Mouse (Mus musculus): ENCODE data around the gene D5Ertd579e.

The D5Ertd579e gene

DNA sequence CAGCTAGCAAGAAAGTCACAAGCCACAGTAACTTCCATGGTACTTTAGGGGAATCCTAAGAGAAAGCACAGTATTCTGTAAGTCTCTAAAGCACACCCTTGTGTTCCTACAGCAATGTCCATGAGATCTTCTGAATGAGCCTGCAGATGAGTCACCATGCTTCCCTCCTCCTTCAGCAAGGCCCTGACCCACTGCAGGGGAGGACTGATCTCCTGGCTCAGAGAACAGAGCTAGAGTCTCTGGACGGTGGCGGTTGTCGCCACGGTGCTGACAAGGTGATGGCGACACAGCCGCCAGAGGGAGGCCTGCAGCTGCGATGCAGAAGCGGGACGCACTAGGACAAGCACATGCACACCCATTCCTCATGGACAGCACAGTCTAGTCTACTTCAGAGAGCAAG lies 93.8 kb downstream of the D5Ertd579e start:
- no peak for DNase-seq

- DNase-seq, result no peak
Observed at GRCm38 (mm10) chr5:36601492-36601891, 94.3 kb downstream of the D5Ertd579e start.

DNA sequence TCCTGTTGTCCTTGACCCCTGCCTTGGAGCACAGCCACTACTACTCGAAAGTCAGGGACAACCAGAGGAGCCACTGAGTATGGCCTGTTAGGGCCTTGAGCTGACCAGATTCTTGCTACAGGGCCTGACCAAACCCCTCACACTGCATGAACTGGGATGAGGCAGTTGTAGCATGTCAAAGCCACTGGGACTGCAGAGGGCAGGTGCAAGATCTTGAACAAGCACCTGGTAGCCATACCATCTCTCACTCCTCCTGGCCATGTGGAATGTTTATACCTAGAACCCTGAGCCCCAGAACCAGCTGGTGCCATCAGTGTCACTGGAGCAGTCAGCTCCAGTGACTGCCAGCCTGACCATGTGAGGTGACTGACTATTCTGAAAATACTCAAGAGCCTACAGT lies 96.9 kb downstream of the D5Ertd579e start:
- no peak for DNase-seq

- peak; percentile 90 for DNase-seq
Observed at GRCm38 (mm10) chr5:36597653-36598052, 98.2 kb downstream of the D5Ertd579e start.

- no peak for DNase-seq
Observed at GRCm38 (mm10) chr5:36596225-36596624, 99.6 kb downstream of the D5Ertd579e start.

- DNase-seq, result no peak
Observed at GRCm38 (mm10) chr5:36595115-36595514, 100.7 kb downstream of the D5Ertd579e start.

DNA sequence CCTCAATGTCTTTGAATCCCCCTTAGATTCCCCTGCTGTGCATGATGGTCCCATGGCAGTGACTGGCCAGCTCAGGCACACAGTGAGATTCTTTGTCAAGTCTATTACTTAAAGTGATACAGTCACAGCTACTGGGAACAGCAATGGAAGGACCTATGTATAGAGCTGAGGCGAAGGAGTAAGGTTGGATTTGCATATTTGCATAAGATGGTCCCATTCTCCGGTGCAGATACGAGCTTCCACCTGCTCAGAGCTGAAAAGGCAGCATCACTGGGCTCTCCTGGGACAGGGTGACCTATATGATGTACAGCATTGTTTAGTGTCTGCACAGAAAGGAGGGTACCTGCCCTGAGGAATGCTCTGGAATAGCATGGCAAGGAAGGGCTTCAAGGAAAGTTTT lies 101.5 kb downstream of the D5Ertd579e start:
- DNase-seq, result no peak

GRCm38 (mm10) chr5:36593176-36593575 lies 102.6 kb downstream of the D5Ertd579e start, which contains the start of gene Tbc1d14:
Gene Tbc1d14 (minus strand): TSS chr5:36593276.
- no peak for DNase-seq

DNA sequence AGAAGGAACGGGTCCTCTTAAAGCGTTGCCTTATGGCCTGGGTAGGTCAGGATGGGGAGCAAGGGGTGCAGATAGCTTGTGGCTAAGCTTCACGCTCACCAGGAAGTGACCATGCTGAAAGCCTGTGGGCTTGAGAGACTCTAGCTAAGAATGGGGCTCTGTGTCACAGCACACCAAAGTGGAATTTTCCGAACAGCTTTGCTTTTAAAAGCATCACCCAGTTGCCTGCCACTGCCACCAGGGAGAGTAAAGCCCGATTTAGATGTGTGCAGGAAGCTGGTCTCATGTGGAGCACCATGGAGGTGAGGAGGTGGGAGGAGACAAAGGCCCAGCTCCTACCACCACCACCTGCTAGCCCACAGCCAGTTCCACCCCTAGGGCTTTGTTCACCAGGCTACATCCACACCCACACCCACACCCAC lies 105.3 kb downstream of the D5Ertd579e start:
- no peak for DNase-seq

GRCm38 (mm10) chr5:36584299-36584698 lies 111.5 kb downstream of the D5Ertd579e start:
- no peak for DNase-seq

- DNase-seq, result peak; percentile 100
Observed at GRCm38 (mm10) chr5:36581924-36582642, 113.7 kb downstream of the D5Ertd579e start.

DNA sequence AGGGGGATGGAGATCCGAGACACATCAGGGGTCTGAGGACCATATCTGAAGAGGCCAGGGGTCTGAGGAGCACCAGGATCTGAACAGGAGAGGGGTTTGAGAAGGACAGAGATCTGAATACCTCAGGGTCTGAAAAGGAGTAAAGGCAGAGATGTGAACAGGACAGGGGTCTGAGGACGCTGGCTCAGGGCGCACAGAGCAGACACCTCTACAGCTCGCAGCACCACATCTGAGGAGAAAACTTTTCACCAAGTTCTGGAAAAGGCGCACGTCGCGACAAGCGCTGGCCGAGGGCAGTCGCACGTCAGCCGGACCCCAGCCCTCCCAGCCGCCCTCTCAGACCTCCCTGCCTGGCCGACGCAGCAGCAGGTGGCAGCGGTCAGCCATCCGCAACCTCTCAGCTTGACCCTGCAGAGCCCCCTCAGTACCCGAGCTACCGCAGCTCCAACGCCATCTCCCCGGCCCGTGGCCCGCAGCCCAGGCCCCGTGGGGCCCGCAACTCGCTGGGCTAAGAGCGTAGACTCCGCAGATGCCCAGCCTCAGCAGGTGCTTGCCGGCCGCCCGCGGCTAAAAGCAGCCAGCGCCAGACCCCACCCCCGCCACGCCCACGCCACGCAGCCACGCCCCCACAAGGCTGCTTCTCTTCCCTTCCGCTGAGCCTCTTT lies 114.4 kb downstream of the D5Ertd579e start:
- no peak for DNase-seq

GRCm38 (mm10) chr5:36579967-36580366 lies 115.9 kb downstream of the D5Ertd579e start:
- DNase-seq, result peak; percentile 90

DNA sequence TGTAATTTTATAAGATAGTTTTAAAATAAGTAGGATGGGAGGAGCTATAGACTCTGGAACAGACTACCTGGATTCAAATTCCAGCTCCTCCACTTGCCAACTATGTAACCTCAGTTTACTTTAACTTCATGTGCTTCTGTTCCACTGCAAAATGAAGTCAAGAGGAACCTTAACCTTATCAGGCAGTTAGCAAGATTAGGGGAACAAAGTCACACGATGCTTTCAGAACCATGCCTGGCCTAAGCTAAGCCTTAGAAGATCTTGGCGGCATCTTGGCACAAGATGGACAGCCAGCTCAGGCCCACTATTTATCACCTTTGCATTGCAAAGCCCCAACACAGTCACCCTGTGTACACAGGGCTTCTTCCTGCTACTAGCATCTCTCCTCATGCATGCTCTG lies 116.8 kb downstream of the D5Ertd579e start:
- no peak for DNase-seq

DNA sequence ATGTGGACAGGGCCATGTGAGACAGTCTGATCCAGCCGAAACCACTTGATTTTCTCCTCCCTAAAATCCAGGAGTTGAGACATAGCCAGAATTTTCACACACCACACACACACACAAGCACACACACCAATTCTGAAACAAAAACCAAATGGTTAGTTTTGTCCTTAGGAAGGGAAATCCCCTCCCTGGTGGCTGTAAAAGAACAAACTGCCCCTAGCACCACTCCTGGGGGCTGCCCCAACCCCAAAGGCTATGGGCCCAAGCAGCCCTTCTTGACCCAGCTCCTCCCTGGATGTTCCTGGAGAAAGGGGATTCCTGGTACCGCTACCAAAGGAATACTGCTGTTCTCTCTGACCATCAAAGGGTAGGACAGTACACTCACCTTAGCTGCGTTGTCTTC lies 119.4 kb downstream of the D5Ertd579e start:
- peak; percentile 92 for DNase-seq

GRCm38 (mm10) chr5:36575745-36576144 lies 120.1 kb downstream of the D5Ertd579e start:
- DNase-seq, result peak; percentile 96

- DNase-seq, result peak; percentile 97
Observed at GRCm38 (mm10) chr5:36575227-36575626, 120.6 kb downstream of the D5Ertd579e start.

GRCm38 (mm10) chr5:36574147-36574870 lies 121.5 kb downstream of the D5Ertd579e start:
- DNase-seq, result peak; percentile 95

- DNase-seq, result no peak
Observed at GRCm38 (mm10) chr5:36573354-36573753, 122.5 kb downstream of the D5Ertd579e start.

DNA sequence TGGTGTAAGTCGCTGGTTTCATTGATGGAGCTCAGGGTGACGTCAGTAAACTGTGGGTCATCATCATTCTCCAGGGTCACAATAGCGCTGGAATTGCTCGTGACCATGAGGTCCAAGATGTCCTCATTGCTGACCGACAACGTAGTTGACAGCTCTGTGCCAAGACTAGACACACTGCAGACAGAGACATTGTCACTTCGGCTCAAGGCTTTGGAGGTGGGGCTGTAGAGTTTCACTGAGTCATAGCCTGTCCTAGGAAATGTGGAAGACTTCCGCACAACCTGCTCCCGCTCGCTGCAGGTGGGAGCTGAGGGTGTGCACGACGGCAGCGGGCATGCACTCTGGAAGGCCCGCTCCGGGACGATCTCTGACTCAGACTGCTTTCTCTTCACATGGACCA lies 124.5 kb downstream of the D5Ertd579e start:
- DNase-seq, result no peak

- DNase-seq, result no peak
Observed at GRCm38 (mm10) chr5:36570546-36571245, 125.1 kb downstream of the D5Ertd579e start.

GRCm38 (mm10) chr5:36570098-36570497 lies 125.7 kb downstream of the D5Ertd579e start:
- DNase-seq, result no peak

GRCm38 (mm10) chr5:36568118-36568517 lies 127.7 kb downstream of the D5Ertd579e start:
- no peak for DNase-seq
